Mouse (Mus musculus) ES-E14 (cell line): ENCODE measurements around the gene Gfod2. TPM values are rescaled to one million over a fixed set of nuclear protein-coding genes. Genes with fewer than 3 reads are reported as not detected.

ENCODE experiments used
- DNase-seq: peaks from one replicate; pipeline ENCODE4 v3.0.0-alpha.2; 2013; ENCODE audit warnings: low read depth, low spot score
- H3K27ac ChIP-seq: 2 replicates; pipeline ENCODE4 v1.5.1; 2012; ENCODE audit warnings: low read depth, mild to moderate bottlenecking, low read length, moderate library complexity, mixed read lengths; ENCODE audit not compliant: poor library complexity, insufficient read depth, severe bottlenecking
- H3K36me3 ChIP-seq: 2 replicates; pipeline ENCODE4 v1.6.1; 2012; ENCODE audit warnings: mild to moderate bottlenecking, low read length, moderate library complexity, mixed read lengths; ENCODE audit not compliant: control insufficient read depth, poor library complexity, insufficient read depth, severe bottlenecking
- H3K4me1 ChIP-seq, 2 experiments: fragments of 150-350 bp in 1 of 2; sonication (generic) in 1 of 2; 2 replicates each; pipeline ENCODE4 v1.6.1; 2012; ENCODE audit warnings: low read length in 2 of 2, mild to moderate bottlenecking in 1 of 2, mixed read lengths in 1 of 2; ENCODE audit not compliant: control insufficient read depth in 2 of 2, insufficient read depth in 2 of 2, poor library complexity in 1 of 2
- H3K4me3 ChIP-seq, 2 experiments: fragments of 150-350 bp in 1 of 2; sonication (generic) in 1 of 2; 2 replicates each; pipeline ENCODE4 v1.5.1; 2012; ENCODE audit warnings: low read length in 2 of 2, low read depth in 1 of 2, mild to moderate bottlenecking in 1 of 2, mixed read lengths in 1 of 2; ENCODE audit not compliant: insufficient read depth in 1 of 2, poor library complexity in 1 of 2, severe bottlenecking in 1 of 2
- H3K9ac ChIP-seq: 2 replicates; pipeline ENCODE4 v1.6.1; 2012; ENCODE audit warnings: low read depth, mild to moderate bottlenecking, low read length, mixed read lengths; ENCODE audit not compliant: poor library complexity, insufficient read depth, severe bottlenecking
- H3K9me3 ChIP-seq: fragments of 150-350 bp; sonication (generic); 2 replicates; pipeline ENCODE4 v1.6.1; 2012; ENCODE audit warnings: low read depth, mild to moderate bottlenecking, low read length; ENCODE audit not compliant: control insufficient read depth, insufficient read depth
- MAFK ChIP-seq: IDR thresholded peaks from 2 replicates; pipeline ENCODE4 v1.6.1; 2014; ENCODE audit warnings: mild to moderate bottlenecking, low read depth, low read length, inconsistent platforms; ENCODE audit not compliant: insufficient read depth
- ZC3H11A ChIP-seq: IDR thresholded peaks from 2 replicates; pipeline ENCODE4 v1.6.1; 2012; ENCODE audit warnings: low read depth, mild to moderate bottlenecking, inconsistent platforms, low read length, borderline replicate concordance
- in situ Hi-C, 2 experiments: fragments of 600-800 bp; cut with MboI; formaldehyde crosslinking; loops; one replicate each; pipeline ENCODE4 v1.15.1; 2025; ENCODE audit warnings: low sequenced_read_pairs in 2 of 2, inconsistent platforms in 1 of 2; ENCODE audit not compliant: unreplicated experiment in 2 of 2
- total RNA-seq: library from RNA; depleted of rRNA; stranded (reverse); fragments of 300-350 nt; gene quantifications from 2 replicates; pipeline ENCODE4 v1.2.3, GENCODE M21; 2012; rRNA removed

Gfod2 gene
- total RNA-seq, 1 experiment: 11.0 TPM

- Histone ChIP-seq H3K9me3 (no peaks in the 10 kb centered on the region), H3K9ac (no peak overlapping the region), H3K4me3 (no peak overlapping the region), H3K36me3 (peaks cover 42% of the 10 kb centered on the region), H3K4me1 (no peaks in the 10 kb centered on the region), H3K27ac (no peak overlapping the region)
- in situ Hi-C loops: no loop called here
- DNase-seq: no peak
- TF ChIP-seq MAFK (no peak), ZC3H11A (no peak)
Observed at GRCm38 (mm10) chr8:105677891-105678290, 80.6 kb downstream of the Gfod2 start.

Other genes with a start within 250 kb of the Gfod2 start
- gene Hsd11b2, start 239.9 kb downstream of the Gfod2 start, total RNA-seq: 0.67 and 0.74 TPM in 2 replicates
- gene Atp6v0d1, start 192.6 kb downstream of the Gfod2 start, total RNA-seq: 65.1 and 85.5 TPM in 2 replicates
- gene Ripor1, start 153.4 kb downstream of the Gfod2 start, total RNA-seq: 3.5 and 5.6 TPM in 2 replicates
- gene Ctcf, start 122.1 kb downstream of the Gfod2 start, total RNA-seq: 49.4 and 65.5 TPM in 2 replicates
- 0.71 and 1.1 TPM in 2 replicates for gene Agrp, start 121.3 kb downstream of the Gfod2 start, total RNA-seq
- gene Carmil2, start 72.4 kb downstream of the Gfod2 start, total RNA-seq: 1.6 and 3.8 TPM in 2 replicates
- 8.6 and 8.9 TPM in 2 replicates for gene Acd, start 57.6 kb downstream of the Gfod2 start, total RNA-seq
- 14.3 and 14.9 TPM in 2 replicates for gene Pard6a, start 57.5 kb downstream of the Gfod2 start, total RNA-seq
- gene 4933405L10Rik, start 51.0 kb downstream of the Gfod2 start, total RNA-seq: 0.18 TPM in 1 of 2 replicates, not detected in the other
- gene Enkd1, start 50.5 kb downstream of the Gfod2 start, total RNA-seq: 20.4 and 26.3 TPM in 2 replicates
- 12.9 and 13.7 TPM in 2 replicates for gene Ranbp10, start 68.7 kb upstream of the Gfod2 start, total RNA-seq
- gene Tsnaxip1, start 69.1 kb upstream of the Gfod2 start, total RNA-seq: 0.13 and 0.26 TPM in 2 replicates
- gene Cenpt, start 94.6 kb upstream of the Gfod2 start, total RNA-seq: 82.2 and 127 TPM in 2 replicates
- 31.5 and 52.5 TPM in 2 replicates for gene Thap11, start 96.5 kb upstream of the Gfod2 start, total RNA-seq
- gene Nutf2, start 101.9 kb upstream of the Gfod2 start, total RNA-seq: 185 and 242 TPM in 2 replicates
- gene Edc4, start 122.2 kb upstream of the Gfod2 start, total RNA-seq: 93.9 and 117 TPM in 2 replicates
- gene Nrn1l, start 134.9 kb upstream of the Gfod2 start, total RNA-seq: 2.1 and 2.7 TPM in 2 replicates
- 13.2 and 13.7 TPM in 2 replicates for gene Pskh1, start 141.8 kb upstream of the Gfod2 start, total RNA-seq
- gene Ctrl, start 175.2 kb upstream of the Gfod2 start, total RNA-seq: 3.6 and 5.3 TPM in 2 replicates
- 70.9 and 81.5 TPM in 2 replicates for gene Psmb10, start 179.8 kb upstream of the Gfod2 start, total RNA-seq
- gene Lcat, start 184.7 kb upstream of the Gfod2 start, total RNA-seq: 2.4 and 3.6 TPM in 2 replicates
- 70.1 and 133 TPM in 2 replicates for gene Slc12a4, start 207.4 kb upstream of the Gfod2 start, total RNA-seq
- gene Dpep3, start 220.8 kb upstream of the Gfod2 start, total RNA-seq: 1.0 and 1.5 TPM in 2 replicates
- 16.8 and 17.4 TPM in 2 replicates for gene Dus2, start 232.7 kb upstream of the Gfod2 start, total RNA-seq
- not detected in 2 replicates for gene Dpep2nb, start 247.3 kb upstream of the Gfod2 start, total RNA-seq